Mouse (Mus musculus) layer of hippocampus, postnatal 36 days (tissue): Measurements from ENCODE around the gene Olfml2a. TPM values are rescaled to one million over a fixed set of nuclear protein-coding genes. Genes with fewer than 3 reads are reported as not detected.
A peak's percentile ranks its signal among the peaks of the same experiment; 100 is the strongest.

Source experiments
- DNase-seq, 2 experiments: peaks; one replicate each; pipeline ENCODE4 v3.0.0; 2022
- total RNA-seq, 2 experiments: library from RNA; stranded (reverse); gene quantifications; 2 replicates each; pipeline ENCODE4 v1.2.3; 2021

The Olfml2a gene
- total RNA-seq, 2 experiments from 2014 or later, result 0.92 to 1.8 TPM

DNA sequence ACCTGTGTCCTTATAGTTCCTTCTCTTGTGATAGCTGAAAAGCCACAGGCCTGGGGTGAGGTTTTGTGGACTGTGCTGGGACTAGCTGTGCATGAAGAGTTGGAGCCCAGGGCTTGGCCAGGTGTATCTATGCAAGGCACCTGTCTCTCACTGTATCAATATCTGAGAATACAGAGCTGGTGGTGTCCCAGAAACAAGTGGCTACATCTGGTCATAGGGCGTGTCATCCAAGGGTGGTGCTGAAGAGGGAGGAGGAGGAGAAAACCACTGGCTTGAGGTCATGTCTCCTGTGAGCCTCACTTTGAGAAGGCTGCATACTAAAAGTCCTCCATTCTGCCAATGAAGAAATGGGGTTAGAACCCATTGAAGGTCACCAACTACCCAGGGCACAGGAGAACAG lies 6.2 kb downstream of the Olfml2a start:
- DNase-seq, result no peak

DNA sequence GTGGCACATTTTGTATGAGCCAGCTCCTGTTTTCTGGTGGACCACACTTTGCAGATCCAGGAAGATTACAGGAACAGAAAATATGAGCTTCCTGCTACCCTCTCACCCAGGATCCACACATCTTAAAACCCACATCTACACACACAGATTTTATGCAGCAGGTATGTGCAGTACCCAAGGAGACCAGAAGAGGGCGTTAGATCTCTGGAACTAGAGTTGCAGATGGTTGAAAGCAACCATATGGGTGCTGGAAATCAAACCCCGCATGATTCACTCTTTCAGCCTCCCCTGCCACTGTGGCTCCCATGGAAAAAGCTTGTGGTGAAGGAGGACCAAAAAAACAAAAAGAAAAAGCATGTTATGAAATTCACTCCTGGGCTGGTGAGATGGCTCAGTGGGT lies 7.3 kb downstream of the Olfml2a start:
- no peak for DNase-seq

DNA sequence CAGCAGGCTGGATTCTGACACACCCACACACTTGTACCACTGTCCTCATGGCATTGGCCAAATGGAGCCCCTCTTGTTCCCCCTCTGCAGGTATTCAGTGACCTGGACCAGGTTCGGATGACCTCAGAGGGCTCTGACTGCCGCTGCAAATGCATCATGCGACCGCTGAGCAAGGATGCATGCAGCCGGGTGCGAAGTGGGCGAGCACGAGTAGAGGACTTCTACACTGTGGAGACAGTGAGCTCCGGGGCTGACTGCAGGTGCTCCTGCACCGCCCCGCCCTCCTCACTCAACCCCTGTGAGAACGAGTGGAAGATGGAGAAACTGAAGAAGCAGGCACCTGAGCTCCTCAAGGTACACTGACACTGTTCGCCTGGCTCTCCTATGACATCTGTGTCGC lies 9.6 kb downstream of the Olfml2a start:
- DNase-seq, result no peak

DNA sequence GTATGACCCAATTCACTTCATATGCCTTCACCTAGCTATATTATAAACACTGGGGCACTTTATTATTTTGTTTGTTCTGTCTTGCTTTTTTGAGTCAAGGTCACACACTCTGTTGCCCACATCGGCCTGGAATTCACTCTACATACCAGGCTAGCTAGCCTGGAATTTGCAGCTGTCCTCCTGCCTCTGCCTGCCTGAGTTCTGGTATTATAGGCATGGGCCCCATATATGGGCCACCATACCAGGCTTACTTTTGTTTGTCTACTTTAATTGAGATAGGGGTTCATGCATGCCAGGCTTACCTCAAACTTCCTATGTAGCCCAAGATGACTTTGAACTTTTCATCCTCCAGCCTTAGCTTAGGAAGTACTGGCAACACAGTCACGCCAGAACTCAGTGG lies 10.1 kb downstream of the Olfml2a start:
- DNase-seq, result no peak

DNA sequence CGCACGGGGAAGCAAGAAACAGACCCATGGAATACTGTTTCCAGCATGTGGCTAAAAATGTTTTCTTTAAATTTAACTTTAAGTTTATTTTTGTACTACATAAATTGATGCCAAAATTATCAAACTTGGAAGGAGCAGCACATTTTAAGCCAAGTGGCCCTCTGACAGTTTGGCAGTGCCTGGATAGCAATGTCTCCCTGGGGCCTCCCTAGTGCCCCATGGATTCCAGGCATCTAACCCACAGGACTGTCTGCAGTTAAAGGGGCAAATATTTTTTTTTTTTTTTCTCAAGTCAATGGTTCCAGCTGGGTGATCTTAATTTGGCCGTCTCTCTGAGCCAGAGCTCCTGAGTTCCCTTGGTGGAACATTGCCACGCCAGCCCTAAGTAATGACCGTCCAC lies 11.4 kb downstream of the Olfml2a start:
- DNase-seq, result no peak

DNA sequence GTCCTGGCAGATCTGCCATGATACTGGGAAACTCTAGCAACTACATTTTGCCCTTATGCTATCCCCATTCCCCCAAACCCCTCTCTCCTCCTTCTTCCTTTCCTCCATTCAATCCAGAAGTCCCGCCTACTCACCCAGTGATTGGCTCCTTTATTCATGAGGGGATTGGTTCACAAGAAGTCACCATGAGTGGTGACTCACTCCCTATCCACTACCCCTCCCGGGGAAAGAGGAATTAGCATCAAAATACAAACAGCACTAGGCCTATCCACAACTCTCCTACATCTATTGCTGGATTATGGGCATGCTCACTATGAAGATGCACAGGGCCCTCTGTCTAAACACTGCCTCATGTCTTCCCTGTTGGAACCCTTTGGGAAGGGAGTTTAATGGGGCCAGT lies 12.2 kb downstream of the Olfml2a start:
- DNase-seq, result no peak

DNA sequence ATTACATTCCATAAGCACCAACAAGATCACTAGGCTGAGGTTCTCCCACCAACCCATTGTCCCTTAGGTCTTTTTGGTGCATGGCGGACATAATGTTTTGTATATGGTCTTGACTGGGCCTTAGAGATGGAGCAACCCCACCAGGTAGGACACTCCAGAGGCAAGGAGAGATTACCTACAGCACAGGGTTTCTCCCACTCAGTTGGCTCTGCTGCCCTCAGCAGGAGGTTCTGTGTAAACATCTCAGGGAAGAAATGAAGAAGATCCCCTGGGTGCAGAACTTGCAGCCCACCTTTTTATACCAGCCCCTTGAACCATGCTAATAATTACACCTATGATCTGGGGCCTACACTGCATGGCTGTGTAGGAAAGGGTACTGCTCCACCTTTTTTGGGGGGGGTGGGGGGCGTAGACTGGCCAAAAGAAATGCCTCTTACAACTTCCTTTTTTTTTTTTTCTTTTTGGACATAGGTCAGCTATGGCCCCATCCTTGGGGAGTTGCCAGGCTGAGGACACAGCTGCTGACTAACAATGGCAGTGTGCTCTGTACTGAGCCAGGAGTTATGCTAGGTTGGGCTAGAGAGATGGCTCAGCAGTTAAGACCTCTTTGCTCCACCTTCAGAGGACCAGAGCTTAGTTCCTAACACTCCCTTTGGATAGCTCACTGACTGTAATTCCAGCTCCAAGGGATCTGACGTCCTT lies 12.8 kb downstream of the Olfml2a start:
- DNase-seq, result no peak

DNA sequence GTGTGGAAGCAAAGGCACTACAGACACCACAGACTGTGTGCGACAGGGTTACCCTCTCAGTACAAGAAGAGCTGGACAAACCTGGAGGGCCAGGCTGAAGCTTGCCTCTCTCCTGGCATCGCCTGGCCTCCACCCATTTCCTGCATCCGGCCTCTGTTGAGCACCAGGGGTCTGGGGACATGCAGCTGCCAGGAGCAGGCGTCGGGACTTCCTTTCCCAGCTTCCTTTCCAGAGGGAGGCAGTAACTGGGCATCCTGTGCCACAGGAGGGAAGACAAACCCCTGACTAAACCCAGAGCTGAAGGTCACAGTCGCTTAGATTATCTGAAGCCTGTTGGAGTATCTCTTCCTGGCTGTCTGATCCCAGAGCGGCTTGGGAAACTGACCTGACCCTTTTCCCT lies 15.8 kb downstream of the Olfml2a start:
- DNase-seq, result no peak

DNA sequence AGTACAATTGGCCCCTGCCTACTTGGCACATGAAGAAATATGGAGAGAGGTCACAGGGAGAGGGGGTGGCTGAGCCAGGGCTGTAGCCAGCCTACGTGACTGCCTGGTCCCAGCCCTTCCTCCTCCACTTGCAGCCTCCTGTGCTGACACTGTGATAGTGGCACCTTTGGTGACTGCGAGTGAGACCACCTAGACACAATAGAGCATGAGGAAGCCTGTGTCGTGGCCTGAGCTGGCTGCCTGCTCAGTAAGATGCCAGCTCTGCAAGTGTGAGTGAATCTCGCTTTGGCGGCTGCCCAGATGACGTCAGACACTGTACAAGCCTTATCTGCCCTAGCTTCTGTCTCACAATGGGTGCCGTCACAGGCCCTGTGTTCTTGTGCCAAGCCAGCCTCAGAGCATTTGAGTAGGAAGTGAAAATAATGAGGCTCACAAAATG lies 18.5 kb downstream of the Olfml2a start:
- DNase-seq, result peak; percentile 79

DNA sequence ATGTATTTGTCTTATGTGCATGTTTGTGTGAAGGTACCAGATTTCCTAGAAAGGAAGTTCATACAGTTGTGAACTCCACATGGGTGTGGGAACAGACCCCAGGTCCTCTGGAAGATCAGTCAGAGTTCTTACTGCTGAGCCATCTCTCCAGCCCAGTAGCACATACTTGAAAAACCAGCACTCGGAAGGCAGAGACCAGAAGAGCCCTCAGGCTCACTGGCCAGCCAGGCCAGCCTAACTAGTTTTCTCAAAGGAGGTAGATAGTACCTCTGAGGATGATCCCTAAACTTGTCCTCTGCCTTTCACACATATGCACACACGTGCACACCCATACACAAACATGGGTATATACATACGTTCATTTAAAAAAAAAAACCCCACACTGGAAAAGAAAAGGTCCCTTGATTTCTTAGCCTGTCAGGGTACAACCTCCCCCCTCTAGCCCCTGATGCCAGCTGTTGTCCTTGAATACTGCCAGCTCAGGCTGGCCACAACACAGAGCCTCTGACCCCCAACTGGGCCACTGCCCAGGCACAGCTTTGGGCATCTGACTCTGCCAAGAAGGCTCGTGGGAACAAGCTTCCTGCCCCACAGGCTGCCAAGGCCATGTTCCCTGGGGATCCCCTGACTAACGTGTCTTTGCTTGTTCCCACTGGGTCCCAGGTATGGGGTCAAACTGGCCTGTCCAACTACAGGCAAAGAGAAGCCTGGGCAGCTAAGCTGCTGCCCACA lies 21.5 kb downstream of the Olfml2a start:
- peak; percentile 71 to 74 for DNase-seq

DNA sequence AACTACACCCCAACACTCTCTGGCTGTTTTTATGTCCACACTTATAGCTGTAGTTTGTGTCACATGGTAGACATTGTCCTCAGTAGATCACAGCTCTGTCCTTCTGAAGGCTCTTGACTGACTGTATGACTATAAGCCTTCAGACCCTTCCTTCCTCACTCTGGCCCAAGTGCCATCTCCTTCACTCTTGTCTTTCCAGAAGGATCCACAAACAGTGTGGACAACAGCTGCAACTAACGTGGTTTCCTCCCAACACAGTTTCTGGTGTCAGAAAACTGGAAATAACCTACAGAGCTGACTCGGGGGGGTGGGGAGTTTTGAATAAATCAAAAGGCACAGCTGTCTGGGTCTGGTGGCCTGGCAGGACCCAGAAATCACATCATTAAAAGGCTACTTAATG lies 24.3 kb downstream of the Olfml2a start:
- no peak for DNase-seq

DNA sequence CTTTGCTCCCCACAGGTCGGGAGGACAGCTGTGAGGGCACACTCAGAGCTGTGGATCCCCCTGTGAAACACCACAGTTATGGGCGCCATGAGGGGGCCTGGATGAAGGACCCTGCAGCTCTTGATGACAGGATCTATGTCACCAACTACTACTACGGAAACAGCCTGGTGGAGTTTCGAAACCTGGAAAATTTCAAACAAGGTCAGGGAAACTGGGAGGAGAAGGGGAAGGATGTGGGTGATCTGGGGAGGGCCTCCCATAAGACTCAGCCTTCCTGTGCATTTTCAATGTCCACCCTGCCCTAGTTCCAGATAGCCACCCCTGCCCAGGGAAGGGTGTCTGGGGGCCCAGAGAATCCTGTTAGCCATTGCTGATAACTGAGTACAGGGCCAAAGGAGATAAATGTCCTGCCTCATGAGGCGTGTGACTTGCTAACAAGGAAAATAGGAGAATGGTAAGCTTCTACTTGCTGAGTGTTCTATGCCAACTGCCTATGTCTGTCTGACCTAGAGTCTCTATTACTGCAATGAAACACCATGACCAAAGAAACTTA lies 26.0 kb downstream of the Olfml2a start:
- no peak for DNase-seq

DNA sequence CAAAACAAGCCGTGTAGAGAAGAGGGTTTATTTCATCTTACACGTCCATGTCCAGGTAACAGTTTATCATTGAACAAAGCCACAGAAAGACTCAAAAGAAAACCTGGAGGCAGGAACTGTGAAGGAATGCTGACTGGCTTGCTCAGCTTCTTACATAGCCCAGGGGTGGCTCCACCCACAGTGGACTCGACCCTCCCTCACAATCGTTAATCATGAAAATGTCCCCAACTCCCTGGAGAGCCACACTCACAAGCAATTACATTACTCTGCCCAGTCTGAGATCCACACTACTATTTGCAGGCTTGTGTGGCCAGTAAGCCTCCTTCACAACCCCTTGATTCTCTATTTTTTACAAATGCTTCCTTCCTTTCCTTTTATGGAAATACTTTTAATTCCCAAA lies 32.4 kb downstream of the Olfml2a start:
- no peak for DNase-seq

DNA sequence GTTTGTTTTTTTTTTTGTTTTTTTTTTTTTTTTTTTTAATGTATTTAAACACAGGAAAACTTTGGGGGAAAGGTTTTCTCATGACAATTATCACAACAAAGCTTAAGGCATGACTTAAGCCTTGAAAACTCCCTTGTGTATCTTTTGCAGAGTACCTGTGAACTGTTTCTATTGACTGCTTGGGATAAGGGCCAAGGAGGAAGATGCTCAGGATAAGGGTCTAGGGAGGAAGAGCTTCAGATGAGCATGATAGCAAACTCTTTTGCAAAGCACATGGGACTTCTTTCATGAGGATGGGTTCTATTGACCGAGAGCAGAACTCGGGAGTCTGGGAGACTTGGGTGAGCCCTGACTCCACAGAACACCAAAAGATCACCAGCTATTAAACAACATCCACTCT lies 37.9 kb downstream of the Olfml2a start:
- no peak for DNase-seq

DNA sequence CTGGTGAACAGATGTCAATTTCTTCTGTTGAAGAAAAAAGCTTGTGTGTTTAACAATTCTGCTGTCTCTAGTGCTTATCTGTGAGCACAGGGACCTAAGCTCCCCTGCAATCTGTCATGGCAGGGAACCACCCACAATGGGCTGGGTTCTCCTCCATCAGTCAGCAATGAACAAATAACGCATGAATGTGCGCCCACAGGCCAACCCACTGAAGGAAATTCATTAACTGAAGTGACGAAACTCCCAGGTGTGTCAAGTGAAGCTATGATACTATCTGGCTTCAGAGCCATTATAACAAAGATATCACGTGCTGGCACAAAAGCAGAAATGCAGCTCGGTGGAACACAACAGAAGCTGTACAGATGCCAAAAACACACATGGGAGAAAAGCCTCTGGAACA lies 38.3 kb downstream of the Olfml2a start:
- DNase-seq, result no peak

DNA sequence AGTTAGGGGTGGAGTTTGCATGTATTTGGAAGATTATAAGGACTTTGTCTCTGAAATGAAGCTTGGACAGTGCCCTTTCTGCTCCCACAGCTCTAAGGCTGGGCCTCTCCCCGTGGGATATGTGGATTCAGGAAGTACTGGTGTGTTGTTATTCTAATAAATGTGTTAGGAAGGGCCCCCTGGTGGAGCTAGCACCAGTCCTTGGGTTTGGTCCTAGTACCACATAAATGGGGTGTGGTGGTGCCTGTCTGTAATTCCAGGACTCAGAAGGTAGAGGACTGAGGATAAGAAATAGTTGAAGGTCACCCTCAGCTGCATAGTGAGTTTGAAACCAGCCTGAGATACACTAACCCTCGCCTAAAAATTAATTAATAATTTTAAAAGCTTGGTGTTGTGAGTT lies 41.4 kb downstream of the Olfml2a start:
- DNase-seq, result no peak

DNA sequence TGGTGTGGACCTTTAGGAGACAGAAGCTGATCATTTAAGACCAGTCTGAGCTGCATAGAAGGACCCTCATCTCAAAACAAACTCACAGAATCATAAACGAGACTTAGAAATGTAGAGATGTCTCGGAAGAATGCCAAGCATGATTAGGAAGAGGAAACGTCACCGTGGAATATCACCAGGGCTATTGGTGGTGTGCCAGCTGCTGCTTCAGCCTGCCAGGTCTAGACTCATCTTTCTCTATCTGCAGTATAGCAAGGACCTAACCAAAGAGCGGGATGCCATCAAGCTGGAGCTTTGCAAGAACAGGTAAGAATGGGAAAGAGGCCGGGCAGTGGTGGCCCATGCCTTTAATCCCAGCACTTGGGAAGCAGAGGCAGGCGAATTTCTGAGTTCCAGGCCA lies 41.9 kb downstream of the Olfml2a start:
- no peak for DNase-seq

DNA sequence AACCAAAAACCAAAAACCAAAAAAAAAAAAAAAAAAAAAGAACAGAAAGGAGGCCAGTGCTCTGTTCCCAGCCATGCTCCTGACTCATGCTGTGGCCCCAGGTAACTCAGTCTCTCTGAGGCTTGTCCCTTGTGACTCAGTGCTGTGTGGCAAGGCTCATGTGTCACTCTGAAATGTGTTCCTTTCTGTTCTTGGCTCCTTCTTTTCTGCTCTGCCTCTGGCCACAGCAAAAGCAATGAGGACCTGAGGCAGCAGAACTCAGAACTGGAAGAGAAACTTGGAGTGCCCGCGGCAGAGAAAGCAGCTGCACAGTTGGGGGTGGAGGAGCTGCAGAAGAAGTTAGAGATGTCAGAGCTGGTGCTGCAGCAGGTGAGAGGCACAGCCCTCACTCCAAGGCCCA lies 42.4 kb downstream of the Olfml2a start:
- DNase-seq, result no peak

DNA sequence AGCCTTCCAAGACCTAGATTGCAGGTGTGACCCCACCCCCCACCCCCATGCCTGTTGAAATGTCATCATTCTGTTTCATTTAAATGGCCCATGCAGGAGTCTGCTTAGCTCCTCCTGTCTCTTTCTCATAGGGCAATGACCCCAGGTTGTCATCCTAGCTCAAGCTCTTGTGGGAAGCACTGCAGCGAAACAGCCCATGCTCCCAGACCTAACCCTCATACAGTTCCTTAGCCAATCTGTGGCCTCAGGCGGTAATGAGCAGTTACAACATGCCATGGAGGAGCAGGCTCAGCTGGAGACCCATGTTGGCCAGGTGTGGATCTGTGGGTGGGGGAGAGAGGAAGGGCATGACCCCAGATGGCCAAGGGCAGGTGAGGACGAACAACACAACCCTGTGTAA lies 43.4 kb downstream of the Olfml2a start:
- no peak for DNase-seq

DNA sequence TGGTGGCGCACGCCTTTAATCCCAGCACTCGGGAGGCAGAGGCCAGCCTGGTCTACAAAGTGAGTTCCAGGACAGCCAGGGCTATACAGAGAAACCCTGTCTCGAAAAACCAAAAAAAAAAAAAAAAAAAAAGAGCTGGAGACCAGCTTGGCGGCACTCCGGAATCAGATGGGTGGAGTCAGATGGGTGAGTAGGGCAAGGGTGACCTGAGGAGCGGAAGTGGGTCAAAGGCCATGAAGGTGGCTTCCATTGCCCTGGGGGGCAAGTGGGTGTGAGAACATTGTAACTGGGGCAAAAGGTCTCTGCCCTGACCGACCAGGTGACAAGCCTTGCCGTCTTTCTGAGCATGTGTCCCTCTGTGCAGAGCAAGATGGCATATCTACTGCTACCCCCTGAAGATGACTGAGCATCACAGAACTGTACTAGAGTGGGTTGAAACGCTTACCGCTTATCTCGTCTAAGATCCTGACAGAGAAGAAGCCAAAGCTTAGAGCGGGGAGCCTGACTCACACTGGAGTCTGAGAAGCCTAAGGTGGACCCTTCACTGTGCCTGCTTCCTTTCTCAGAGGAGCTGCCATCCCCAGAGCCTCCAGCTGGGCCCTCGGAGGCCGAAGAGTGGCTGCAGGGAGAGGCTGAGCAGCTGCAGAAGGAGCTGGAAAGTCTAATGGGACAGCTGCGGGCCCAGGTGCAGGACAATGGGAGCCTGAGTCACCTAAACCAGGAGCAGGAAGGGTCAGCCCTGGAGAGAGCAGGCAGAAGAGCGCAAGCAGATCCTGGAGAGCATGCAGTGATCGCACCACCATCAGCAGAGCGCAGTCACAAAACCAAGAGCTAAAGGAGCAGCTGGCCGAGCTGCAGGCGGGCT lies 44.4 kb downstream of the Olfml2a start:
- no peak for DNase-seq

DNA sequence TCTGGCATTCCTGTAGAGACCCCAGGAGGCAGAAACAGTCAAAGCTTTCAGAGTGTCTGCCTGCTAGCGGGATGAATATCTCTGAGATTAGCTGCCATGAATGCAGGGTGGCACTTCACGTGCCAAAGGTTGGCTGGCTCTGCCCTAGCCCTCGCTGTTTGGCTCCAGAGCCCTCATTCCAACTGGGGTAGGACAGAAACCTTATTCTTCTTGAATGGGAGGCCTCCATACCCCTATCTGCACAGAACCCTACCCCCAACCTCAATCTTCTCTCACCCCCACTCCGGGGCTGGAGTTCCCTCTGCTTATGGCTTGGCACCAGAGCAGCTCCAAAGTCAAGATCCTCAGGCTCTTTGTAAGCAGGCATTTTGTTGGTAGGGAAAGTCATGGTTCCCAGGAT lies 46.1 kb downstream of the Olfml2a start:
- no peak for DNase-seq

DNA sequence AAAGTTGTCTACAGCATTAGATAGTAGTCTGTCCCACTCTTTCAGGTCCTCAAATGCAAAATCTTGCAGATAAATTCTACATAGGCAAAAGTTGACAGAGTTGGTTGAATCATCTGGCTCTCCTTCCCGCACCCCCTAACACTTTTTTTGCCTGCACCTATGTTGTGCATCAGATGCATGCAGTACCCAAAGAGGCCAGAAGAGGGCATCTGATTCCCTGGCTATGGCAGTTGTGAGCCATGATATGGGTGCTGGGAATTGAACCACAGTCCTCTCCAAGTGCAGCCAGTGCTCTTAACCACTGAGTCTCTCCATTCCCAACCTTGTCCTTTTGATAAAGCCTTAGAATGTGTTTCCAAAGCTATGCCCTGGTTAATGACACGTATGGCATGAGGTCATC lies 51.7 kb downstream of the Olfml2a start:
- no peak for DNase-seq

DNA sequence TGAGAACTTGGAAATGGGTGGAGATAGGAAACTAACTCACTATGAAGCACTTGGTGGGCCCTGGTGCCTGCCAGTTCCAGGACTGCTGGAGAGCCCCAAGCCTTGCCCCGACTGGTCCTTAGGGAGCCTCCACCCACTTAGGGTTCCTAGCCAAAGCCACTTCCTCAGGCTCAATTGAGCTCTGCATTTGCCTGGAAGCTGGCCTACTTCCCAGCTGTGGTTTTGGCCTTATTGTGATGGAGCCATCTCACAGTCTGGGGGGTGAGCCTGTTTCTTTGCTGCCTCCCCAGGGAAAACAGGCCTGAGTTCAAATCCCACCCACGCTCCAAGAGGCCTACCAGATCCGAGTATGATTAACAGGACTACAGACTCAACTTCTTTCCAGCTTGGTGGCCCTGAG lies 54.8 kb downstream of the Olfml2a start:
- no peak for DNase-seq
